Mouse (Mus musculus) bone marrow, adult 2 months (tissue): ENCODE results near the gene Plac9a.

Experiments used
- CTCF ChIP-seq: fragments of 200-500 bp; IDR thresholded peaks from 2 replicates; pipeline ENCODE4 v1.5.1; 2011; ENCODE audit warnings: low read length, control low read depth; ENCODE audit not compliant: control insufficient read depth, insufficient read depth
- POLR2A ChIP-seq: fragments of 200-500 bp; IDR thresholded peaks from 2 replicates; pipeline ENCODE4 v1.6.1; 2011; ENCODE audit warnings: low read depth, mild to moderate bottlenecking, control low read depth, low read length, borderline replicate concordance; ENCODE audit not compliant: control insufficient read depth

DNA sequence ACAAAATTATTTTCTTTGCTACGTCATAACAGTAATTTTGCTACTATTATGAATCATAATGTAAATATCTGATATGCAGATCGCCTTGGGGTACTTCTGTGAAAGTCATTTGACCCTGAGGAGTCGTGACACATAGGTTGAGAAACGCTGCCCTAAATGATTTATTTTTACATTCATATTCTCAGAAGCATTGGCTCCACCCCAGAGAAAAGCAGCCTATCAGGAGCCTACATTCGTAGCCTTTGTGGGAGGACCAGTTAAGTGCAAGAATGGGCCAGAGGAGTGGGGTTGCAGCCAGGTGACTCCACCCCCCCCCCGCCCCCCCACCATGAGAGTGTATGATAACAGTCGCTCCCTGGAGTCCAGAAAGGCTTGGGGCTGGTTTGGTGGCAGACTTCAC, 63.1 kb downstream of the Plac9a start:
- TF ChIP-seq POLR2A (no peak), CTCF (no peak)
